Mouse (Mus musculus): ENCODE measurements around the gene Lag3. TPM values are rescaled to one million over a fixed set of nuclear protein-coding genes. Genes with fewer than 3 reads are reported as not detected.

Gene Lag3
- polyA plus RNA-seq, 1 experiment, result 0.44 TPM

- peaks cover 7% of the 10 kb centered on the region for H3K27me3 ChIP-seq (ENCODE audit: control insufficient read depth, insufficient read depth, insufficient read length)
- H3ac ChIP-seq (ENCODE audit: control insufficient read depth, insufficient read length, low read depth), result no peak overlapping the region
- no peak overlapping the region for H3K4me3 ChIP-seq (ENCODE audit: insufficient read depth, poor library complexity, severe bottlenecking)
- TF ChIP-seq FOSL1 (IDR thresholded peaks at IDR 0.05; ENCODE audit: insufficient read depth, low read length, poor library complexity, severe bottlenecking) (no peak), MYOG (IDR thresholded peaks at IDR 0.05; ENCODE audit: control insufficient read depth, extremely low read depth, insufficient read length) (no peak), USF1 (IDR thresholded peaks at IDR 0.05; ENCODE audit: low read depth) (no peak), CEBPB (IDR thresholded peaks at IDR 0.05; ENCODE audit: low read depth) (no peak), CTCF (IDR thresholded peaks at IDR 0.05; ENCODE audit: control insufficient read depth, insufficient read depth, insufficient read length) (no peak), MAX (IDR thresholded peaks at IDR 0.05) (no peak), MYOD1 (IDR thresholded peaks at IDR 0.05; ENCODE audit: control insufficient read depth, insufficient read length, low read depth) (no peak)
- no peaks in the 10 kb centered on the region for H3K79me2 ChIP-seq (ENCODE audit: control insufficient read depth, insufficient read depth)
- H3K36me3 ChIP-seq (ENCODE audit: control insufficient read depth, insufficient read depth), result no peaks in the 10 kb centered on the region
- H3K79me3 ChIP-seq (ENCODE audit: low read depth), result no peaks in the 10 kb centered on the region
These were observed 55.2 kb downstream of the Lag3 start for GRCm38 (mm10) chr6:124856321-124856720.

GRCm38 (mm10) chr6:124854647-124855046 is 56.9 kb downstream of the Lag3 start:
- no peak overlapping the region for H3K4me3 ChIP-seq (ENCODE audit: insufficient read depth, poor library complexity, severe bottlenecking)
- H3ac ChIP-seq (ENCODE audit: control insufficient read depth, insufficient read length, low read depth), result no peak overlapping the region
- no peaks in the 10 kb centered on the region for H3K36me3 ChIP-seq (ENCODE audit: control insufficient read depth, insufficient read depth)
- peaks cover 3% of the 10 kb centered on the region for H3K27me3 ChIP-seq (ENCODE audit: control insufficient read depth, insufficient read depth, insufficient read length)
- TF ChIP-seq CTCF (IDR thresholded peaks at IDR 0.05; ENCODE audit: control insufficient read depth, insufficient read depth, insufficient read length), result no peak
- TF ChIP-seq MYOD1 (IDR thresholded peaks at IDR 0.05; ENCODE audit: control insufficient read depth, insufficient read length, low read depth), result no peak
- TF ChIP-seq FOSL1 (IDR thresholded peaks at IDR 0.05; ENCODE audit: insufficient read depth, low read length, poor library complexity, severe bottlenecking), result no peak
- TF ChIP-seq MYOG (IDR thresholded peaks at IDR 0.05; ENCODE audit: control insufficient read depth, extremely low read depth, insufficient read length), result no peak
- TF ChIP-seq USF1 (IDR thresholded peaks at IDR 0.05; ENCODE audit: low read depth), result no peak
- no peak for TF ChIP-seq MAX (IDR thresholded peaks at IDR 0.05)
- no peak for TF ChIP-seq CEBPB (IDR thresholded peaks at IDR 0.05; ENCODE audit: low read depth)
- H3K79me2 ChIP-seq (ENCODE audit: control insufficient read depth, insufficient read depth), result no peaks in the 10 kb centered on the region
- H3K79me3 ChIP-seq (ENCODE audit: low read depth), result no peaks in the 10 kb centered on the region

Other genes starting within 250 kb of the Lag3 start
- 55.4 TPM for gene Lpcat3, start 248.7 kb downstream of the Lag3 start, polyA plus RNA-seq (2012; fragmentation: generic; extraction: Trizol)
- gene Emg1, start 199.5 kb downstream of the Lag3 start, polyA plus RNA-seq (2012; fragmentation: generic; extraction: Trizol), result 208 TPM
- gene Phb2, start 199.4 kb downstream of the Lag3 start, polyA plus RNA-seq (2012; fragmentation: generic; extraction: Trizol), result 456 TPM
- gene Ptpn6, start 173.0 kb downstream of the Lag3 start, polyA plus RNA-seq (2012; fragmentation: generic; extraction: Trizol), result 8.2 TPM
- gene Grcc10, start 170.3 kb downstream of the Lag3 start, polyA plus RNA-seq (2012; fragmentation: generic; extraction: Trizol), result 294 TPM
- not detected for gene Gm45234, start 155.7 kb downstream of the Lag3 start, polyA plus RNA-seq (2012; fragmentation: generic; extraction: Trizol)
- 47.0 TPM for gene Atn1, start 155.2 kb downstream of the Lag3 start, polyA plus RNA-seq (2012; fragmentation: generic; extraction: Trizol)
- gene Eno2, start 142.0 kb downstream of the Lag3 start, polyA plus RNA-seq (2012; fragmentation: generic; extraction: Trizol), result 5.5 TPM
- 0.13 TPM for gene Lrrc23, start 132.0 kb downstream of the Lag3 start, polyA plus RNA-seq (2012; fragmentation: generic; extraction: Trizol)
- gene Spsb2, start 103.0 kb downstream of the Lag3 start, polyA plus RNA-seq (2012; fragmentation: generic; extraction: Trizol), result 24.8 TPM
- gene Tpi1, start 97.4 kb downstream of the Lag3 start, polyA plus RNA-seq (2012; fragmentation: generic; extraction: Trizol), result 604 TPM
- gene Usp5, start 82.2 kb downstream of the Lag3 start, polyA plus RNA-seq (2012; fragmentation: generic; extraction: Trizol), result 132 TPM
- 69.9 TPM for gene Cdca3, start 82.2 kb downstream of the Lag3 start, polyA plus RNA-seq (2012; fragmentation: generic; extraction: Trizol)
- gene Gnb3, start 71.4 kb downstream of the Lag3 start, polyA plus RNA-seq (2012; fragmentation: generic; extraction: Trizol), result not detected
- 1.1 TPM for gene P3h3, start 54.0 kb downstream of the Lag3 start, polyA plus RNA-seq (2012; fragmentation: generic; extraction: Trizol)
- 0.05 TPM for gene Gpr162, start 47.7 kb downstream of the Lag3 start, polyA plus RNA-seq (2012; fragmentation: generic; extraction: Trizol)
- gene Cd4, start 23.5 kb downstream of the Lag3 start, polyA plus RNA-seq (2012; fragmentation: generic; extraction: Trizol), result not detected
- gene Ptms, start 8.4 kb upstream of the Lag3 start, polyA plus RNA-seq (2012; fragmentation: generic; extraction: Trizol), result 1,903 TPM
- gene Mlf2, start 19.7 kb upstream of the Lag3 start, polyA plus RNA-seq (2012; fragmentation: generic; extraction: Trizol), result 547 TPM
- 165 TPM for gene Cops7a, start 53.8 kb upstream of the Lag3 start, polyA plus RNA-seq (2012; fragmentation: generic; extraction: Trizol)
- 1.1 TPM for gene Pianp, start 85.0 kb upstream of the Lag3 start, polyA plus RNA-seq (2012; fragmentation: generic; extraction: Trizol)
- gene Zfp384, start 97.4 kb upstream of the Lag3 start, polyA plus RNA-seq (2012; fragmentation: generic; extraction: Trizol), result 27.8 TPM
- gene Ing4, start 128.1 kb upstream of the Lag3 start, polyA plus RNA-seq (2012; fragmentation: generic; extraction: Trizol), result 23.6 TPM
- 0.91 TPM for gene Acrbp, start 138.0 kb upstream of the Lag3 start, polyA plus RNA-seq (2012; fragmentation: generic; extraction: Trizol)
- not detected for gene Lpar5, start 156.2 kb upstream of the Lag3 start, polyA plus RNA-seq (2012; fragmentation: generic; extraction: Trizol)
- gene Chd4, start 184.3 kb upstream of the Lag3 start, polyA plus RNA-seq (2012; fragmentation: generic; extraction: Trizol), result 99.7 TPM
- 132 TPM for gene Nop2, start 220.2 kb upstream of the Lag3 start, polyA plus RNA-seq (2012; fragmentation: generic; extraction: Trizol)
- 18.4 TPM for gene Iffo1, start 233.5 kb upstream of the Lag3 start, polyA plus RNA-seq (2012; fragmentation: generic; extraction: Trizol)

Measured in C2C12 (cell line).